Mouse (Mus musculus) testis, adult 2 months (tissue): ENCODE results near the gene Tmem156.

Experiments
- CTCF ChIP-seq: fragments of 200-500 bp; IDR thresholded peaks from 2 replicates; pipeline ENCODE4 v1.5.1; 2012; ENCODE audit warnings: low read depth, mild to moderate bottlenecking, inconsistent platforms, low read length, moderate library complexity; ENCODE audit not compliant: control insufficient read depth, insufficient read depth, insufficient replicate concordance
- POLR2A ChIP-seq: fragments of 200-500 bp; IDR thresholded peaks from 2 replicates; pipeline ENCODE4 v1.6.1; 2012; ENCODE audit warnings: low read depth, mild to moderate bottlenecking, inconsistent platforms, low read length, moderate library complexity; ENCODE audit not compliant: control insufficient read depth

- TF ChIP-seq CTCF: no peak
- TF ChIP-seq POLR2A: no peak
These were observed 3.1 kb upstream of the Tmem156 start for GRCm38 (mm10) chr5:65094902-65095545.
